Mouse (Mus musculus) C2C12 (cell line): ENCODE data around the gene Prph.

ENCODE experiments used
- CEBPB ChIP-seq: IDR thresholded peaks from one replicate; pipeline ENCODE4 v1.6.1; 2011; ENCODE audit warnings: low read depth, mild to moderate bottlenecking, control low read depth, moderate library complexity
- CTCF ChIP-seq: IDR thresholded peaks from one replicate; pipeline ENCODE4 v1.5.1; 2011; ENCODE audit not compliant: control insufficient read depth, insufficient read depth, insufficient read length
- MAX ChIP-seq: IDR thresholded peaks from one replicate; pipeline ENCODE4 v1.6.1; 2011; ENCODE audit warnings: mild to moderate bottlenecking, control low read depth
- MYOD1 ChIP-seq: IDR thresholded peaks from one replicate; pipeline ENCODE4 v1.6.1; 2011; ENCODE audit warnings: low read depth; ENCODE audit not compliant: control insufficient read depth, insufficient read length
- MYOG ChIP-seq: IDR thresholded peaks from one replicate; pipeline ENCODE4 v1.6.1; 2011; ENCODE audit not compliant: control insufficient read depth, insufficient read length; ENCODE audit errors: extremely low read depth
- USF1 ChIP-seq: IDR thresholded peaks from one replicate; pipeline ENCODE4 v1.6.1; 2011; ENCODE audit warnings: low read depth, mild to moderate bottlenecking, control low read depth, moderate library complexity

DNA sequence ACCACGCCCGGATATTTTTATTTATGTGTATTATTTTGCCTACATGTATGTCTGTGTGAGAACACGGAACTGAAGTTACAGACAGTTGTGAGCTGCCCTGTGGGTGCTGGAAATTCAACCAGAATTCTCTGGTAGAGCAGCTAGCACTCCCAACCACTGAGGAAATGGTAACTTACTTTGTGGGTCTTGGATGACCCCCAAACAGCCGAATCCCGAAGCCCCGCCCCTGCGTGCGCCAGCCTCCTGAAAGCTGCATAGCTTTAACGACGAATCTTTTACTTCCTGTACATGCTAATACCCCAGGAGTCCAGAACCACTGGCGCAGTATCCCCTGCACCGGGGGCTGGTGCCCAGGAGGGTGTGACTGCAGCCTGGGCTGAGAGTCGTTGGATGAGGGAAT, 29.6 kb upstream of the Prph start:
- TF ChIP-seq USF1, result no peak
- TF ChIP-seq CTCF, result no peak
- no peak for TF ChIP-seq MYOG
- no peak for TF ChIP-seq CEBPB
- no peak for TF ChIP-seq MAX
- TF ChIP-seq MYOD1, result no peak
